Mouse (Mus musculus) intestine, embryonic 16.5 days (tissue): ENCODE data around the gene Fam110a. TPM values are rescaled to one million over a fixed set of nuclear protein-coding genes. Genes with fewer than 3 reads are reported as not detected.
A peak's percentile ranks its signal among the peaks of the same experiment; 100 is the strongest.

Experiments
- ATAC-seq: fragments of 200-750 bp; cut with Nextera tagmentation; 2 replicates; pipeline ENCODE4 v1.8.0; 2017; ENCODE audit warnings: moderate TSS enrichment, moderate library complexity
- H3K27ac ChIP-seq: fragments of 300-500 bp; sonication (generic); 2 replicates; pipeline ENCODE4 v1.5.1; 2014; ENCODE audit warnings: mild to moderate bottlenecking, low read length
- H3K27me3 ChIP-seq: fragments of 300-500 bp; sonication (generic); replicated peaks from 2 replicates; pipeline ENCODE4 v1.6.1; 2014; ENCODE audit warnings: low read length, control low read depth, mixed read lengths; ENCODE audit not compliant: control insufficient read depth, insufficient read depth
- H3K36me3 ChIP-seq: fragments of 300-500 bp; sonication (generic); 2 replicates; pipeline ENCODE4 v1.6.1; 2014; ENCODE audit warnings: low read length, control low read depth; ENCODE audit not compliant: control insufficient read depth, insufficient read depth
- H3K4me1 ChIP-seq: fragments of 300-500 bp; sonication (generic); 2 replicates; pipeline ENCODE4 v1.6.1; 2014; ENCODE audit warnings: low read length, control low read depth, mixed read lengths; ENCODE audit not compliant: control insufficient read depth, insufficient read depth
- H3K4me2 ChIP-seq: fragments of 300-500 bp; sonication (generic); 2 replicates; pipeline ENCODE4 v1.6.1; 2014; ENCODE audit warnings: low read depth, low read length, control low read depth
- H3K4me3 ChIP-seq: fragments of 300-500 bp; sonication (generic); 2 replicates; pipeline ENCODE4 v1.5.1; 2014; ENCODE audit warnings: mild to moderate bottlenecking, low read length
- H3K9ac ChIP-seq: fragments of 300-500 bp; sonication (generic); 2 replicates; pipeline ENCODE4 v1.6.1; 2014; ENCODE audit warnings: low read depth, low read length
- H3K9me3 ChIP-seq: fragments of 300-500 bp; sonication (generic); 2 replicates; pipeline ENCODE4 v1.6.1; 2016; ENCODE audit warnings: low read length, control low read depth; ENCODE audit not compliant: control insufficient read depth
- WGBS: fragments of 180-500 bp; shearing (Covaris S2); extraction: QIAGEN DNeasy Blood & Tissue Kit; methylation state at CpG from one replicate; pipeline ENCODE4 v1.1.7; 2014; 5-methylcytosine and 5-hydroxymethylcytosine counted together
- polyA plus RNA-seq: library from polyadenylated mRNA; unstranded; fragments of >200 nt; fragmentation: Nextera tagmentation; extraction: Ambion mirVana; gene quantifications from 2 replicates; pipeline ENCODE4 v1.2.1, GENCODE M21; 2015

Gene Fam110a
- polyA plus RNA-seq, result 25.7 and 25.9 TPM in 2 replicates

DNA sequence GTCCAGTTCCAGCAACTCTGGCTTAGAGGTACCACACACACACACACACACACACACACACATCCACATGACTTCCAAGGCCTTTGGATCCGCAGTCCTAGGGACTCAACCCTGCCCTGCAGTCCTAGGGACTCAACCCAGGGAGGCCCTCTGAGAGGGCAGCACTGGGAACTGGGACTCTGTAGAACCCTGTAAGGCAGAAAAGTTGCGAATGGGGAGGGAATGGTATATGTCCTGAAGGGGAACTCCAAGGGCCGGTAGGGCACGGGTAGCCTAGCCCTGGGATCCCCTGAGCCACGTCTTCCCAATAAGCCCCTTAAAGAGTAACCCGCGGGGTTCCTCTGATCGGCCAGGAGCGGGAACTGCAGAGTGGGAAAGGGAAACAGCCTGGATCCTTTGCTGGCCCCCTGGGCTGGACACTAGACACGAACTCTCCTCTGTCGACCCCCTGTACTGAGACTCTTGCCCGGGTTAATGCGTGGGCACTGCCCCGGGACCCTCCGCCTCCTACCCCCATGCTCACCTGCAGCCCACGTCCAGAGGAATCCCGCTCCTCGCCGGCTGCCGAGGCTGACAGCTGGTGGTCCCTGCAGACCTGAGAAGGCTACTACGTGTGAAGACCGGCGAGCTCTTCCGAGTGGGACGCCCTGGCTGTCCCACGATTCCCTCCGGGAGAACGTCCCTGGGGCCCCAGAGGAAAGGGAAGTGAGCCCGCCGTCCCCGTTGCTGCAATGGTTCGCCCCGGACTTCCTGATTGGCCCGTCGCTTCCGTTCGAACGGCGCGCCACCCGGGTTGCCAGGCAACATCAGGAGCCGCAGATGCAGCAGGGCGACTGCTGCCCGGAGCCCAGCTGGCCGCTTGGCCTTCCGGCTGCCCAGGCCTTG, at the start of gene Fam110a:
TSS of gene Fam110a (minus strand) at position 750 of the 885 bp plus-strand sequence.
- peak within 1 kb of the TSS; percentile 93 for H3K9ac ChIP-seq
- peak within 1 kb of the TSS; percentile 63 for H3K27ac ChIP-seq
- peaks cover 36% of the 10 kb centered on the region for H3K4me1 ChIP-seq
- peak within 1 kb of the TSS; percentile 52 for H3K4me2 ChIP-seq
- no peaks in the 10 kb centered on the region for H3K9me3 ChIP-seq
- ATAC-seq, result peak; percentile 83
- under 1% methylated on average over 46 of the region's 46 CpGs for WGBS
- peak within 1 kb of the TSS; percentile 83 for H3K4me3 ChIP-seq
- H3K27me3 ChIP-seq, result no peaks in the 10 kb centered on the region
- H3K36me3 ChIP-seq, result no peaks in the 10 kb centered on the region; the same call in 1 of the 2 replicates

DNA sequence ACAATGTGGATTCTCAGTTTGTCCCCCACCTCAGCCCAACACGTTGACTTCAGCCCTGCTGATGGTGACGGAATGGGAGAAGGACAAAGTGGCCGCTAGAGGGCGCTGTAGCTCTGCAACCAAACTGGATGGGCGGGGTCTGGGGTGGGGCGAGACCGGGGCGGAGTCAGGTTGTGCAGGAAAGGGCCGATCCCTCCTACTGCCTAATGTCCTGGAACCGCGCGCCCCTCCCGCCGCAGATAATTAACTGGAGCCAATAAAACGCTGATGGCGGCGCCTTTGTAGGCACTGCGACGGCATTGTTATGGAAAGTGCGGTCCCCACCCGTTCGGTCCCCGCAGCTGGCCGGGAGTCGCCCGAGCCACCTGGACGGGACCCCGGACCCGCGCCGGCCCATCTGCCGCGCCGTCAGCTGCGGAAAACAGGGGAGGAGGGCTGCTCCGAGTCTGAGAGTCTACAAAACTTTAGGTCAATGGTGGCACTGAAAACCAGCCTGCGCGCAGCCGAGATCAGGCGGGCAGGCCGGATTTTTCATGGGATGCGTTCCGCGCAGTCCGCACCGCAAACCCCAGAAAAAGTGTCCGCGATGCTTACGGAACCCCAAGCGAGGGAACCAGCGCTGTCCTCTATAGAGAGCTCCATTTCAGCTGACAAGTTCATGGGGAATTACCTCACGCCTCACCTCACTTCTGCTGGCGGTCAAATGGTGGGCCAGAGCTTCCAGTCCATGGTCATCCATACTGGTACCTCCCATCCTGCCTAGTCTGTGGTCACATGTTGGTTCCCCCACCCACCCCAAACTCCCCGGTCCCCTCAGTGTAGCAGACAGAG, 49.4 kb upstream of the Fam110a start:
- H3K36me3 ChIP-seq, result no peaks in the 10 kb centered on the region
- under 1% methylated on average over 54 of the region's 54 CpGs for WGBS
- no peaks in the 10 kb centered on the region for H3K9me3 ChIP-seq
- no peak overlapping the region for H3K27ac ChIP-seq
- H3K4me3 ChIP-seq, result peak overlapping the region; percentile 66
- peak; percentile 98 for ATAC-seq
- no peaks in the 10 kb centered on the region for H3K4me1 ChIP-seq
- H3K27me3 ChIP-seq, result peaks cover 3% of the 10 kb centered on the region; the same call in 1 of the 2 replicates
- H3K9ac ChIP-seq, result peak overlapping the region; percentile 72
- peak overlapping the region; percentile 87 for H3K4me2 ChIP-seq

DNA sequence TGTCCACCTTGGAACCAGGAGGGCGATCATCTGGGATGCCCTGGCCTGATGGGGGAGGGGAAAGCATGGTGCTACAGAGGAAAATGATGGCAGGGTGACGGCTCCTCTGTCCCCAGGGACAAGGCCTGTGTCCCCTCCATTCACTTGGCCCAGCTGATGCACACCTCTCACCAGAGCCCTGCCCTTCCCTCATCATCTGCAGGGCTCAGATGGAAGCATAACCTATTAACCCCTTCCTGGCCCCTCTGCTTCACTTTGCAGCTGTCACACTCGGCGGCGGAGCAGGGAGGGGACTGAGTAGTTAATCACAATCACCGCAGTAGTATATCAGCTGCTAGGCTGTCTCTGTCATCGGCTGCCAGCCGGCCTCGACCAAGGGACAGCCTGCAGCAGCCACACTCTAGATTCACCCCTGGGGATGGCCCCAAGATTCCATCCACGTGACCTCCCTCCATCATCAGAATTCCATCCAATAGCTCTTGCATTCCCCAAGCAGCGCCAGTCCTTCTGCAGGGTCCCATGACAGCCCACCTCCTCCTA, 44.9 kb upstream of the Fam110a start:
- H3K4me2 ChIP-seq, result no peak overlapping the region
- H3K27ac ChIP-seq, result no peak overlapping the region
- H3K27me3 ChIP-seq, result no peaks in the 10 kb centered on the region
- H3K9ac ChIP-seq, result no peak overlapping the region
- no peaks in the 10 kb centered on the region for H3K4me1 ChIP-seq
- 57% methylated on average over 11 of the region's 11 CpGs for WGBS
- H3K36me3 ChIP-seq, result no peaks in the 10 kb centered on the region
- no peak for ATAC-seq
- H3K9me3 ChIP-seq, result no peaks in the 10 kb centered on the region
- no peak overlapping the region for H3K4me3 ChIP-seq

DNA sequence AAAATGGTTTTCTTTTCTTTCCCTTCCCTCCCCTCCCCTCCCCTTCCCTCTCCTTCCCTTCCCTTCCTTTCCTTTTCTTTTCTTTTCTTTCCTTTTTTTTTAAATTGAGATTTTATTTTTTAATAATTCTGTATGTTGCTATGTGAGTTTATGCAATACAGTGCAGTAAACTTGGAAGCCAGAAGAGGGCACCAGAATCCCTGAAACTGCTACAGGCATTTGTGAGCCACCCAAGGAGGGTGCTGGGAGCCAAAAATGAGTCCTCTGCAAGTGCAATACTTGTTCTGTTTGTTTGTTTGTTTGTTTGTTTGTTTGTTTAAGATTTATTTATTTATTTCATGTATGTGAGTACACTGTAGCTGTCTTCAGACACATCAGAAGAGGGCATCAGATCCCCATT, 42.0 kb upstream of the Fam110a start:
- Histone ChIP-seq H3K36me3 (no peaks in the 10 kb centered on the region), H3K4me2 (no peak overlapping the region), H3K4me1 (no peaks in the 10 kb centered on the region), H3K9ac (no peak overlapping the region), H3K27me3 (no peaks in the 10 kb centered on the region), H3K27ac (no peak overlapping the region), H3K4me3 (no peak overlapping the region), H3K9me3 (no peaks in the 10 kb centered on the region)
- ATAC-seq, result no peak

DNA sequence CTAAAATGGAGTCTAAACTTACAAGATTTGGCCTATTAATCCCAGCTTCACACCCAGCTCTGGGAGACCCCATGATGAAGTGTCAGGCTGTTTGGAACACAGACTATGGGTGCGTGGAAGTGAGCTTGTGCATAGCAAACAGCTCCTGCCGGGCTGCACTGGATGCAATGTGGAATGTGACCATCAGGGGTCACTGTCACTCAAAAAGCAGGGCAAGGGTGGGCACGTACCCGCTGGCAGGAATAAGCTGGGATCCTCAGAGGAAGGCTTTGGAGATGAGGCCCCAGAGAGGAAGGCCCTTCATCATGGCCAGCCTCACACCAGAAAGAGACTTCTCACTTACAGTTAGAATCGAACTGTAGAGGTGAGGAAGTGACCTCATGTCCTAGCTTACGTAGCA, 40.2 kb upstream of the Fam110a start:
- no peak for ATAC-seq
- WGBS, result 25% methylated on average over 6 of the region's 6 CpGs
- Histone ChIP-seq H3K9ac (no peak overlapping the region), H3K4me2 (no peak overlapping the region), H3K36me3 (no peaks in the 10 kb centered on the region), H3K27ac (no peak overlapping the region), H3K27me3 (no peaks in the 10 kb centered on the region), H3K4me3 (no peak overlapping the region), H3K4me1 (no peaks in the 10 kb centered on the region), H3K9me3 (no peaks in the 10 kb centered on the region)

DNA sequence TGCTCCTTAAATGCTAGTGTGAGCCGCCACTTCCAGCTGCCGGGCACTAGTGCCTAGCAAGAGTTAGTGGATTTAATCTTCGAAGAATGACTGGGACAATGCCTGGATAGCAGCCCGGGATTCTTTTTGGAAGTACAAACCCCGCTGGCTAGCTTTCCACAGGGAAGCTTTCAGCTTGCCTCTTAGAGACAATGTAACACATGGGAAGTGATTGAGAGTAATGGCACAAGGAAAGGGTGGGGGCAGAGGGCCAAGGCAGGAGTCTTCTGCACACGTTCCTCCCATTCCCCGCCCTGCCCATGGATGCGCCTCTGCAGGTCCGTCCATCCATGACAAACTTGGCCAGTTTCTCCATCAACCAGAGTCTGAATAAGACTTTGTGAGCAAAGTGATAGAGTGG, 36.6 kb upstream of the Fam110a start:
- Histone ChIP-seq H3K9me3 (no peaks in the 10 kb centered on the region), H3K36me3 (no peaks in the 10 kb centered on the region), H3K4me2 (no peak overlapping the region), H3K4me3 (no peak overlapping the region), H3K27me3 (no peaks in the 10 kb centered on the region), H3K27ac (no peak overlapping the region), H3K9ac (no peak overlapping the region), H3K4me1 (peaks cover 10% of the 10 kb centered on the region; the same call in 1 of the 2 replicates)
- 74% methylated on average over 9 of the region's 9 CpGs for WGBS
- no peak for ATAC-seq

DNA sequence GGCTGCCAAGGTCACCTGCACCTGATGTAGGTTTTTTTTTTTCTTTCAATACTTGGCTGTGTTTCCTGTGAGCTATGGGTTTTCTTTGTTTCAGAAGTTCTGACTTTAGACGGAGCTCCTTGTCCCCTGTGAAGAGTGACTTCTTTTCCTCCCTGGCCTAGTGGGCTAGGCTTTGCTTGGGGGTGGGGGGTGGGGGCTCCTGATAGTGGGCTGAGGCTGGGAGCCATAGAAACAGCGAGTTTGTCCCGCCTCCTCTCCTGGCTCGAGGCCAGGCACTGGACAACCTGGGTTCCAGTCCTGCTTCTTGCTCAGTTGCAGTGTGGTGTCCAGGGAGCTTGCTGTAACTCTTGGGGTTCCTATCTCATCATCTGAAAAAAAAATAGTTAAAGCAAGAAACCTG, 36.0 kb upstream of the Fam110a start:
- 42% methylated on average over 4 of the region's 4 CpGs for whole genome bisulfite sequencing
- Histone ChIP-seq H3K27me3 (no peaks in the 10 kb centered on the region), H3K4me3 (no peak overlapping the region), H3K4me1 (peaks cover 12% of the 10 kb centered on the region; the same call in 1 of the 2 replicates), H3K9ac (no peak overlapping the region), H3K9me3 (no peaks in the 10 kb centered on the region), H3K36me3 (no peaks in the 10 kb centered on the region), H3K27ac (no peak overlapping the region), H3K4me2 (no peak overlapping the region)
- ATAC-seq, result no peak

DNA sequence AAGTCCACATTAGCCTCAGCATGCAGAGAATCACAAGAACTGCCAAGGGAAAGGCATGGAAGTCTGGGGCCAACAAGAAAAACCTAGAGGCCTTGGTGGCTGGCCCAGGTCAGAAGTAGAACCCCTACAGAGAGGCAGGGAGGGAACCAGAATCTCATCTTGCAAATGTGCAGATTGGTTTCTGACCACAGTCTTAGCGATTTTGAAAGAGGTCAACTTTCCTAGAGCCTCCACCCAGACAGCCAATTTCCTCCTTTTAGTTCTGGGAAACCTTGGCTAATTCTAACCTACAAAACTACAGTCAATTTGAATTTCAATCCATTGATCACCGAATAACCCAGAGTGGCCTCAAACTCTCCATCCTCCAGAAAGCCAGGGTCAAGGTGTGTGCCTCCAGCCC, 32.7 kb upstream of the Fam110a start:
- 68% methylated on average over 2 of the region's 2 CpGs for WGBS
- Histone ChIP-seq H3K27ac (peak overlapping the region; percentile 59), H3K4me2 (no peak overlapping the region), H3K36me3 (no peaks in the 10 kb centered on the region), H3K4me3 (no peak overlapping the region), H3K27me3 (no peaks in the 10 kb centered on the region), H3K9ac (no peak overlapping the region), H3K9me3 (no peaks in the 10 kb centered on the region), H3K4me1 (peaks cover 12% of the 10 kb centered on the region; the same call in 1 of the 2 replicates)
- no peak for ATAC-seq

DNA sequence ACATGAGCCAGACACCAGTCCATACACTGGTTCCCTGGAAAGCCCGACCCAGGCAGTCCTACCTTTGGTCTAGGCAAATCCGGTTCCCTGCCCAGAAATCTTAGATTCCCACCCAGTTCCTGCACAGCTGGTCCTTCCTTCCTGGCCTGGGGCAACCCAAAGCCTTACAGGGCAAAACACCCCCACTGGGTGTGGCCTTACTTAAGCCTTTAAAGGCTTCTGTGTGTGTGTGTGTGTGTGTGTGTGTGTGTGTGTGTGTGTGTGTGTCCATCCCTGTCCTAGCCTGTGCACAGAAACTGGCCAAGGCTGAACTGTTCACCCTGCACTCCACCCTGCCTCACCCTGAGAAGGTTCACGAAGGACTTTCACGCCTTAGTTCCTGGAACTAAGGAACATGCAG, 32.2 kb upstream of the Fam110a start:
- no peaks in the 10 kb centered on the region for H3K27me3 ChIP-seq
- H3K36me3 ChIP-seq, result no peaks in the 10 kb centered on the region
- 69% methylated on average over 4 of the region's 4 CpGs for WGBS
- H3K4me3 ChIP-seq, result no peak overlapping the region
- ATAC-seq, result peak; percentile 75
- no peak overlapping the region for H3K4me2 ChIP-seq
- H3K27ac ChIP-seq, result peak overlapping the region; percentile 59
- H3K9ac ChIP-seq, result 0 out of 2 replicates have a peak overlapping the region, but pooled peaks have one; percentile 16
- peaks cover 12% of the 10 kb centered on the region; the same call in 1 of the 2 replicates for H3K4me1 ChIP-seq
- H3K9me3 ChIP-seq, result no peaks in the 10 kb centered on the region
